Mouse (Mus musculus): ENCODE data around the gene Atp6v0b. TPM values are rescaled to one million over a fixed set of nuclear protein-coding genes. Genes with fewer than 3 reads are reported as not detected.

The Atp6v0b gene
- 145 and 164 TPM in 2 replicates for polyA plus RNA-seq (2012; ENCODE audit: insufficient read depth, insufficient read length, missing spikeins)

- peak within 1 kb of the TSS; percentile 60; the same call in 1 of the 2 replicates for H3K27ac ChIP-seq (replicated peaks; ENCODE audit: low read depth, low read length)
Measured at GRCm38 (mm10) chr4:117887133-117887532, at the start of gene Atp6v0b. TSS of gene Atp6v0b (minus strand) at chr4:117887333.

DNA sequence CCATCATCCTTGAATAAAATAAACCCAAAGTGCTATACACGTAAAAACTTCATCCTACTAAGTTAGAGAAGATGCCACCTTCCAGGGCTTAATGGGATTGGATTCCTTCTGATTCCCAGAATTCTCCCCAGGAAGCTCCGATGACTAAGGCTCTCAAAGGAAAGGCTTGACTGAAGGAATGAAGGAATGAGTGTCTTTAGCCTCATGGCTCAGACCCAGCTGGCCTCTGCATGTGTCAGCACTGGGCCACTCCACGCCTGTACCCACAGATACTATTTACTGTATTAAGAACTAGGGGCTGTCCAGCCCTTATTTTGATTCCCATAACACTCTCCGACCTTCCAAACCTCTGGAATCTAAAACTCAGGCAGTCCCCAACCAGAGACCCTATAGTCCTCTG, 46.9 kb upstream of the Atp6v0b start:
- no peaks in the 10 kb centered on the region for H3K4me1 ChIP-seq (ENCODE audit: control insufficient read depth, insufficient read depth, insufficient read length, low read length)
- no peak overlapping the region for H3K4me3 ChIP-seq (ENCODE audit: insufficient read depth, low read depth, low read length)
- H3K27ac ChIP-seq (replicated peaks; ENCODE audit: low read depth, low read length) = no peak overlapping the region

More at GRCm38 (mm10) chr4:117887133-117887532, at the start of gene Atp6v0b:
- Histone ChIP-seq H3K4me1 (ENCODE audit: control insufficient read depth, insufficient read depth, insufficient read length, low read length) (peaks cover 8% of the 10 kb centered on the region), H3K4me3 (ENCODE audit: insufficient read depth, low read depth, low read length) (peak within 1 kb of the TSS; percentile 81)

DNA sequence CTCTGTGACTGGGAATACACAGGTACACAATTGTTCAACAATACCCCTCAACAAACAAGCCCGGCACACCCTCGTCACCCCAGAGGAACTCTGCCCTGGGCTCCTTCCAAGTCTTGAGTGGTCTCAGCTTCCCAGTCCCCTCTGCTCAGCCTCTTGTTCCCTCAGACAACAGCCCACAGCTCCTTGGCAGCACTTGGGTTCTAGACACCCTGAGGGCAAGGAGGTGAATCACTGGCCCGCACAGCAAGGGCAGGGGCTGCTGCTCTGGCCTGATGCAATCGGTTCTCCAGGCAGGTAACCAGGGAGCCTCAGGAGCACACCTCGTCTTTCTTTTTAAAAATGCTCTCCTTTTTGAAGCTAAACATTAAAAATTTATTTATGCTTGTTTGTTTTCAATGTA, 46.1 kb upstream of the Atp6v0b start:
- no peak overlapping the region for H3K4me3 ChIP-seq (ENCODE audit: insufficient read depth, low read depth, low read length)
- H3K27ac ChIP-seq (replicated peaks; ENCODE audit: low read depth, low read length) = no peak overlapping the region
- no peaks in the 10 kb centered on the region for H3K4me1 ChIP-seq (ENCODE audit: control insufficient read depth, insufficient read depth, insufficient read length, low read length)

DNA sequence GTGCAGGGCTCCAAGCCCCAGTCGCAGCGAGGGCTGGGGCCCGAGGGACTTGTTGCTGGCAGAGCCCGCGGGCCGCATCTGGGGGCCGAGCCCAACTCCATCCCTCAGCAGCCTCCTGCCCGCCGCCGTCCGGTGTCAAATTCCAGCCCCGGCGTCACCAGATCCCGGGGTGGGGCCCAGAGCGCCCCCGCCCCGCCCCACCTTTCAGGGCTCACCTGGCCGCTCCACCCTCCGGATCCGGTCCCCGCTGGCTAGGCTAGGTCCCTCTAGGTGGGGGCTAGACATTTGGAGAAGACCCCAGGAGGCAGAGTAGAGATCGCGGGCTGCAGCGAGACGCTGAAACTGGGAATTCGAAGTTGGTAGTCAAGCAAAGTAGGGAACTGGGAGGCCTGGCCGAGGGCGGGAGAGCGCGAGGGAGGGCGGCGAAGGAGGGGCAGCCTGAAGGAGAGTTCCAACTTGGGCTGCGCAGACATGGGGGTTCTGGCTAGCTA, 42.3 kb upstream of the Atp6v0b start, which contains the start of gene Artn:
TSS of gene Artn (minus strand) at position 373 of the 491 bp plus-strand sequence.
- Histone ChIP-seq H3K4me3 (ENCODE audit: insufficient read depth, low read depth, low read length) (peak within 1 kb of the TSS; percentile 20; the same call in 1 of the 2 replicates), H3K27ac (replicated peaks; ENCODE audit: low read depth, low read length) (no peak within 1 kb of the TSS), H3K4me1 (ENCODE audit: control insufficient read depth, insufficient read depth, insufficient read length, low read length) (no peaks in the 10 kb centered on the region)

DNA sequence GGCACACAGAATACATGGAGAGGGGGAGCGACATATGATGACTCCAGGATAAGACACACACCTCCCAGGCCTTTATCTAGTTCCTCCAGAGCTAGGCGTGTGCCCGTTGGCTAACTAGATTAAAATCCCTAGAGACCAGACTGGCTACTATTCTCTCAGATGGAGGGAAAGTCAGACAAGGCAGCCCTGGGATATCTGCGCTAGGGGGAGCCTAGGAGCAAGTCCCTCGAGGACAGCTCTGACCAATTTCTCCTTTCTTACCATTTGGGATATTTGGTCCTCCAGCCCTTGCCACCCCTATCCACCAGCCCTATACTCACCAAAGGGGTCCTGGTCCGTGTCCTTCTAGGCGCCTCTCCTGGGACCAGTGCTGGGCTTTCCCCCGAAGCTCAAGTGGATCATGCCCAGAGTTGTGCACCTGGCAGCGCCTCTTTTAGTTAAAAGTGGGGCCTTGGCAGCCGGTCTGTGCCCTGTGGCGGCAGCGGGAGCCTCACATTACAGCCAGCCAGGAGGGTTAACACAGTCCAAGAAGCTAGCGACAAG, 41.6 kb upstream of the Atp6v0b start:
- Histone ChIP-seq H3K4me1 (ENCODE audit: control insufficient read depth, insufficient read depth, insufficient read length, low read length) (no peaks in the 10 kb centered on the region), H3K4me3 (ENCODE audit: insufficient read depth, low read depth, low read length) (peak overlapping the region; percentile 20; the same call in 1 of the 2 replicates), H3K27ac (replicated peaks; ENCODE audit: low read depth, low read length) (no peak overlapping the region)

- H3K4me3 ChIP-seq (ENCODE audit: insufficient read depth, low read depth, low read length) = no peak overlapping the region
Measured at GRCm38 (mm10) chr4:117928234-117928633, 41.1 kb upstream of the Atp6v0b start.

DNA sequence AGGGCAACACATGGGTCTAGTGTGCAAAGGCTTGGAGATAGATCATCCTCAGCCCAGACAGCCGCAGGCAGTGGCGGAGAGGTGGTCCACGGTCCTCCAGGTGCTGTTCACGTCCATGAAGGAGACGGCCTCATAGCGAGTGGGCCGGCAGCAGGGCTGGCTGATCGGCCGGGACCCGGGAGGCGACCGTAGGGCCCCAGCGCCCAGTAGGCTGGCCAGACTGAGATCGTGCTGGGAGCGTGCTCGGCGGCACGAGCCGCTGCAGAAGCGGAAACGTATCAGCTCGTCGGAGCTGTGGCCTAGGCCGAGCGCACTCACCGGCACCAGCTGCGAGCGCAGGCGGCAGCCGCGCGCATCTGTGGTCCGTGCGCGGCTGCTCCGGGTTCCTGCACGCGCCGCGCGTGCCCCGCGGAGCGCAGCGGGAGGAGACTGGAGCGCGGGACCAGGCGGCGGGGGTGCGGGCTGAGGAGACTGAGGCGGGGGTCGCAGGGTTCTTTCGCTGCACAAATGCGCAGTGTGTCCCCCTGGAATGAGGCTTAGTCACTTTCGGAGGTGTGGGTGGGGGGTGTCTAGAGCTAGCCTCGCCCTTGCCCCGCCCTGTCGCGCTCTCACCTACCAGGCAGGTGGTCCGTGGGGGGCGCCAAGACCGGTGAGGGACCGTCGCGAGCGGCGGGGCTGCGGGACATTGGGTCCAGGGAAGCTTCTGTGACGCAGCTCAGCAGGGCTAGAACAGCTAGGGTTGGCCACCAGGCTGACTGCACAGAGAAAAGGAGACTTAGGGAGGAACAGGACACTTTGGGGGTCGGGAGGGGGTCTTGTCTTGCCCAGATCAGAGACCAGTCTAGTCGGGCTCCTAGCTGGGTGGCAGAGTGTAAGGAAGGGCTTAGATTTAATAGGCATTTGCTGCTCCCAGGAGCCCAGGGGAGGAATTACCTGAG, 39.7 kb upstream of the Atp6v0b start:
- Histone ChIP-seq H3K4me1 (ENCODE audit: control insufficient read depth, insufficient read depth, insufficient read length, low read length) (no peaks in the 10 kb centered on the region), H3K4me3 (ENCODE audit: insufficient read depth, low read depth, low read length) (peak overlapping the region; percentile 33), H3K27ac (replicated peaks; ENCODE audit: low read depth, low read length) (no peak overlapping the region)

More at GRCm38 (mm10) chr4:117928234-117928633, 41.1 kb upstream of the Atp6v0b start:
- Histone ChIP-seq H3K27ac (replicated peaks; ENCODE audit: low read depth, low read length) (no peak overlapping the region), H3K4me1 (ENCODE audit: control insufficient read depth, insufficient read depth, insufficient read length, low read length) (no peaks in the 10 kb centered on the region)

DNA sequence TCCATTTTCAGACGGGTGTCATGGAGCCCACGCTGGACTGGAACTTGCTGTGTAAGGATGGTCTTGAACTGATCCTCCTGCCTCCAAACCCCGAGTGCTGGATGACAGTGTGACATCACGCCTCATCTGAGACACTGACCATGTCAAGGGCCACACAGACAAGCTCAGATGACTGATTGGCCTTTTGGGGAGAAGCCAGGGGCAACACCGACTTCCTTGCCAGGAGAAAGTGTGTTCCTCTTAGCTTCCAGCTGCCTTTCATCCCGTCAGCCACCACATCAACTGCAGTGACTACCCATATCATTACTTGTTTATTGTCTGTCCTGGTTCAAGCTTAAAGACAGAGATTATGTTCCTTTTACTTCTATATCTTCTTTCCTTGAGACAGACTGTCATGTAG, 37.8 kb upstream of the Atp6v0b start:
- Histone ChIP-seq H3K4me3 (ENCODE audit: insufficient read depth, low read depth, low read length) (no peak overlapping the region), H3K27ac (replicated peaks; ENCODE audit: low read depth, low read length) (no peak overlapping the region), H3K4me1 (ENCODE audit: control insufficient read depth, insufficient read depth, insufficient read length, low read length) (no peaks in the 10 kb centered on the region)

- H3K4me1 ChIP-seq (ENCODE audit: control insufficient read depth, insufficient read depth, insufficient read length, low read length) = no peaks in the 10 kb centered on the region
- no peak overlapping the region for H3K27ac ChIP-seq (replicated peaks; ENCODE audit: low read depth, low read length)
- H3K4me3 ChIP-seq (ENCODE audit: insufficient read depth, low read depth, low read length) = no peak overlapping the region
Measured at GRCm38 (mm10) chr4:117923450-117923849, 36.3 kb upstream of the Atp6v0b start.

- Histone ChIP-seq H3K4me3 (ENCODE audit: insufficient read depth, low read depth, low read length) (no peak overlapping the region), H3K4me1 (ENCODE audit: control insufficient read depth, insufficient read depth, insufficient read length, low read length) (no peaks in the 10 kb centered on the region), H3K27ac (replicated peaks; ENCODE audit: low read depth, low read length) (no peak overlapping the region)
Measured at GRCm38 (mm10) chr4:117921358-117921757, 34.2 kb upstream of the Atp6v0b start.

DNA sequence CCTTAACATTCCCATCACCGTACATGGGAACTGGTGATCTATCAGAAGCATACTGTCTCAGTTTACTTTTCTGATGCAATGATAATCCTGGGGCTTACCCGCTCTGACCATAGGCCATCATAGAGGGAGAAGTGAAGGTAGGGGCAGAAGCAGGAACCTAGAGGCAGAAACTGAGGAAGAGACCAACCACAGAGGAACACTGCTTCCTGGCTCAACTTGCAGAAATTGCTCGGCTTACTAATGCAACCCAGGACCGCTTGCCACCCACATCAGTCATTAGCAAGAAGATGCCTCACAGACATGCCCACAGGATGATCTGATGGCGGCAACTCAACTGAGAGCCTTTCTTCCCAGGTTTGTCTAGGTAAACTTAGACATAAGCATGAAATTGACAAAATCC, 31.6 kb upstream of the Atp6v0b start:
- Histone ChIP-seq H3K4me3 (ENCODE audit: insufficient read depth, low read depth, low read length) (no peak overlapping the region), H3K4me1 (ENCODE audit: control insufficient read depth, insufficient read depth, insufficient read length, low read length) (peaks cover 4% of the 10 kb centered on the region), H3K27ac (replicated peaks; ENCODE audit: low read depth, low read length) (no peak overlapping the region)

- no peak overlapping the region for H3K4me3 ChIP-seq (ENCODE audit: insufficient read depth, low read depth, low read length)
- peaks cover 8% of the 10 kb centered on the region for H3K4me1 ChIP-seq (ENCODE audit: control insufficient read depth, insufficient read depth, insufficient read length, low read length)
- H3K27ac ChIP-seq (replicated peaks; ENCODE audit: low read depth, low read length) = no peak overlapping the region
Measured at GRCm38 (mm10) chr4:117918261-117918660, 31.1 kb upstream of the Atp6v0b start.

- Histone ChIP-seq H3K27ac (replicated peaks; ENCODE audit: low read depth, low read length) (no peak overlapping the region), H3K4me1 (ENCODE audit: control insufficient read depth, insufficient read depth, insufficient read length, low read length) (peaks cover 9% of the 10 kb centered on the region), H3K4me3 (ENCODE audit: insufficient read depth, low read depth, low read length) (no peak overlapping the region)
Measured at GRCm38 (mm10) chr4:117917847-117918246, 30.7 kb upstream of the Atp6v0b start.

DNA sequence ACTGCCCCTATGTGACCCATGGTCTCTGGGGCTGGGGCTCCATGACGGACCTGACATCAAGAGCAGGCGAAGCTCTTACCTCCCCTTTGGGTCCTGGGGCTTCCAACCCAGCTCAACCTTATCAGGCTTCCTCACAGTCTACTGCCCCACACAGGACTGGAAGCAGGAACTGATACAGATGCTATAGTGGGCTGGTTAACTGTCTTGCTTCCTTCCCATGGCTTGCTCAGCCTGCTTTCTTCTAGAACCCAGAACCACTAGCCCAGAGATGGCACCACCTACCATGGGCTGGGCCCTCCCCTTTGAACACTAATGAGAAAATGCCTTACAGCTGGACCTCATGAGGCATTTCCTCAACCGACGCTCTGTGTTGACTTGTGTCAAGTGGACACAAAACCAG, 30.3 kb upstream of the Atp6v0b start:
- Histone ChIP-seq H3K4me3 (ENCODE audit: insufficient read depth, low read depth, low read length) (no peak overlapping the region), H3K4me1 (ENCODE audit: control insufficient read depth, insufficient read depth, insufficient read length, low read length) (peaks cover 12% of the 10 kb centered on the region), H3K27ac (replicated peaks; ENCODE audit: low read depth, low read length) (no peak overlapping the region)

GRCm38 (mm10) chr4:117916386-117916785, 29.3 kb upstream of the Atp6v0b start:
- H3K27ac ChIP-seq (replicated peaks; ENCODE audit: low read depth, low read length) = peak overlapping the region; percentile 24; the same call in 1 of the 2 replicates
- no peak overlapping the region for H3K4me3 ChIP-seq (ENCODE audit: insufficient read depth, low read depth, low read length)
- peaks cover 12% of the 10 kb centered on the region for H3K4me1 ChIP-seq (ENCODE audit: control insufficient read depth, insufficient read depth, insufficient read length, low read length)

Data from brown adipose tissue, adult 24 weeks (tissue).